In the genomic region with DNA sequence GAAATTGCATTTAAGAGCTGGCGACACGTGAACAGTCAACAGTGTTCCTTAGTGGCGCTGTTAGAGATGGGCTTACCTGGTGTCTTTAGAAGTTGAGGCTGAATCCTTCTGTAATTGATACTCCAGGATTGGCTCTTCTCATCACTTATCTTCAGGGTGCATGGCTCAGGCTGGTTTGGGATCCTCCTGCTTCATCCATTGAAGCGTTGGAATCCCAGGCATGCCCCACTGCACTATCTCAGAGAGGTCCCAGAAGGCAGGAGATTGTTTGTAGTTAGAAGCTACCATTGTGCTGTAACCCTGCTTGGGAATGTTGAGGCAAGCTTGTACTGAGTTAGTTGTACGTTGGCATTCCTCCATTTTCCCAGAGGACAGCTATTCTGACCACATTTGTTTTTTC, we compare ENCODE assay signal across 26 mouse cellular contexts.
"Had no signal": no experiment of that assay in that cellular context is flagged by ENCODE, and none has a peak within 500 bp of the region (broad histone marks: within the 10 kb centered on the region; RNA-seq: fewer than 3 reads in every experiment).

No protein-coding gene starts in this region.

- H3K27ac ChIP-seq: gastrocnemius, adult 2 months; heart, adult 2 months; heart, embryonic 13.5 days; heart, embryonic 15.5 days; hindbrain, embryonic 10.5 days; hindbrain, embryonic 12.5 days; hindbrain, embryonic 14.5 days; intestine, embryonic 15.5 days; layer of hippocampus, adult 2 months; left cerebral cortex, adult 2 months; limb, embryonic 10.5 days; limb, embryonic 12.5 days; liver, embryonic 13.5 days had no signal

- H3K4me3 ChIP-seq: gastrocnemius, adult 2 months; heart, adult 2 months; heart, embryonic 13.5 days; heart, embryonic 15.5 days; hindbrain, embryonic 10.5 days; hindbrain, embryonic 12.5 days; intestine, embryonic 15.5 days; layer of hippocampus, adult 2 months; left cerebral cortex, adult 2 months; limb, embryonic 10.5 days; limb, embryonic 12.5 days; liver, embryonic 13.5 days had no signal

- H3K4me1 ChIP-seq: hindbrain, embryonic 10.5 days; hindbrain, embryonic 12.5 days; intestine, embryonic 15.5 days; liver, embryonic 13.5 days had no signal

- H3K9me3 ChIP-seq: heart, embryonic 15.5 days; hindbrain, embryonic 10.5 days; hindbrain, embryonic 12.5 days; intestine, embryonic 15.5 days; limb, embryonic 10.5 days; limb, embryonic 12.5 days; liver, embryonic 13.5 days had no signal

- H3K9ac ChIP-seq: forebrain, postnatal 0 days; heart, embryonic 13.5 days; heart, embryonic 15.5 days; hindbrain, embryonic 12.5 days; hindbrain, embryonic 14.5 days; intestine, embryonic 15.5 days; limb, embryonic 12.5 days; liver, embryonic 13.5 days had no signal

- H3K36me3 ChIP-seq: heart, embryonic 13.5 days; heart, embryonic 15.5 days; hindbrain, embryonic 10.5 days; hindbrain, embryonic 12.5 days; intestine, embryonic 15.5 days; limb, embryonic 10.5 days; limb, embryonic 12.5 days; liver, embryonic 13.5 days had no signal

- H3K27me3 ChIP-seq: heart, embryonic 13.5 days; heart, embryonic 15.5 days; hindbrain, embryonic 12.5 days; intestine, embryonic 15.5 days; limb, embryonic 12.5 days; liver, embryonic 13.5 days had no signal

- ATAC-seq: forebrain, postnatal 0 days; hindbrain, embryonic 16.5 days; inflammation-experienced regulatory T-cells, adult 6 months; intestine, embryonic 15.5 days; intestine, postnatal 0 days had no signal

- H3K4me2 ChIP-seq: heart, embryonic 13.5 days; heart, embryonic 15.5 days; hindbrain, embryonic 12.5 days; hindbrain, embryonic 14.5 days; intestine, embryonic 15.5 days; limb, embryonic 12.5 days; liver, embryonic 13.5 days had no signal

- DNase-seq: forebrain, postnatal 0 days; gastrocnemius, adult 2 months; gastrocnemius, postnatal 10 days; gastrocnemius, postnatal 25 days; heart, adult 2 months; heart, postnatal 4 days; kidney, adult 18-20 months; kidney, adult 8-10 months; kidney, postnatal 10 days; kidney, postnatal 25 days; kidney, postnatal 4 days; liver; liver, embryonic 13.5 days had no signal
